Mouse (Mus musculus) gastrocnemius, postnatal 25 days (tissue): Measurements from ENCODE around the gene Pds5a. TPM values are rescaled to one million over a fixed set of nuclear protein-coding genes. Genes with fewer than 3 reads are reported as not detected.
A peak's percentile ranks its signal among the peaks of the same experiment; 100 is the strongest.
"Not testable (repeated sequence)": the region's sequence is repeated elsewhere in the genome, so short reads cannot be mapped to it uniquely, and the experiment has no call there.

Experiments
- DNase-seq: peaks from one replicate; pipeline ENCODE4 v3.0.0; 2022
- long read RNA-seq, 2 experiments: library from polyadenylated mRNA; stranded (forward); transcript quantifications; one replicate each; pipeline ENCODE4 v2.0.0; 2021
- total RNA-seq, 2 experiments: library from RNA; stranded (reverse); gene quantifications; 1 replicate in 1 of 2; 2 replicates in 1 of 2; pipeline ENCODE4 v1.2.3; 2021

Gene Pds5a
- total RNA-seq = 10 to 100 TPM; 37.6 to 41.9 TPM
- long read RNA-seq, experiment 1, full-length matches to known transcripts = 11 of 12 reads
- long read RNA-seq, experiment 1, partial matches to known transcripts = 1 of 12 reads
- long read RNA-seq, experiment 1, other reads (novel, unspliced or antisense) = 0 of 12 reads
- long read RNA-seq, experiment 2, full-length matches to known transcripts = 4 of 8 reads
- long read RNA-seq, experiment 2, partial matches to known transcripts = 2 of 8 reads
- long read RNA-seq, experiment 2, other reads (novel, unspliced or antisense) = 2 of 8 reads

- DNase-seq = peak; percentile 85
These were observed at the start of gene Pds5a for GRCm38 (mm10) chr5:65697836-65698758. Gene Pds5a, minus strand, starts transcription at chr5:65698273.

DNA sequence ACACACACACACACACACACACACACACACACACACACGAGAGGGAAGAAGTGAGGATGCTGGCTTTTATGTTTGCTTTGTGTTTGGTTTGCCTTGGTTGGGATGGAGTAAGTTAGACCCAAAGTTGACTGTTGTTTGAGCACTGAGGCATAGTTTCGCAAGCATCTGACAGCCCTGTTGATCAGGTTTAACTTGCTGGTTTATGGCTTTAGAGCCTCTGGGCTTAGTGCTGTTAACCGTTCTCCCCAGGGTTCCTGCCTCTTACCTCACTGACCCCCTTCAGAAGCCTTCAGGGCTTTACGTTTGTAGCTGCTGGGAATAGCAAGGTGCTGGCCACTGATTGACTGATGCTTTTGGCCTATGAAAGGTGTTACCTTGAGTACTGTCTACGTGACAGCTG lies 48.8 kb upstream of the Pds5a start:
- DNase-seq = no peak

DNA sequence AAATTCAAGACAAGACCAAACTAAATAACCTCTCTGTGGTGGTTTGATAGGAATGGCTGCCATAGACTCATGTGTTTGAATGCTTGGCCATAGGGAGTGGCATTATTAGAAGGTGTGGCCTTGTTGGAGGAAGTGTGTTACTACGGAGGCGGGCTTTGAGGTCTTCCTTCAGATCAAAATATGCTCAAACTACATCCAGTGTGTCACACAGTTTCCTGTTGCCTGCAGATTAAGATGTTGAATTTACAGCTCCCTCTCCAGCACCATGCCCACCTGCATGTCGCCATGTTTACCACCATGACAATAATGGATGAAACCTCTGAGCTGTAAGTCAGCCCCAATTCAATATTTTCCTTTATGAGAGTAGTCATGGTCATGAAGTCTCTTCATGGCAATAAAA lies 41.3 kb upstream of the Pds5a start:
- DNase-seq = no peak

DNA sequence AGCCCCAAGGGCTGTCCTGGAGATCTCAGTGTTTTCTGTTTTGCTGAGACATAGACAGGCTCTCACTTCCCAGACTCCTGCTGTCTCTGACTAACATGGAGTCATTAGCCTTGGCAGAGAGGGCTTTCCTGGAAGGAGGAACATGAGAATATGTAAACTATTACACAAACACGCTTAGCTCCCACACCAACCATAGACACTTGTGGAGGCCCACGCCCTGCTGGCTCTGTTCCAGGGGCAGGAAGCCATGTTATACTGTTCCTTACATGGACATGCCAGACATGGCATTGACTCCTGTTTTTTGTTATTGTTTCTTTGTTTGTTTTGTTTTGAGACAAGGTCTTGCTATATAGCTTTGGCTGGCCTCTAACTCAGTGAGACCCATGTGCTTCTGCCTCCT lies 37.5 kb upstream of the Pds5a start:
- no peak for DNase-seq

DNA sequence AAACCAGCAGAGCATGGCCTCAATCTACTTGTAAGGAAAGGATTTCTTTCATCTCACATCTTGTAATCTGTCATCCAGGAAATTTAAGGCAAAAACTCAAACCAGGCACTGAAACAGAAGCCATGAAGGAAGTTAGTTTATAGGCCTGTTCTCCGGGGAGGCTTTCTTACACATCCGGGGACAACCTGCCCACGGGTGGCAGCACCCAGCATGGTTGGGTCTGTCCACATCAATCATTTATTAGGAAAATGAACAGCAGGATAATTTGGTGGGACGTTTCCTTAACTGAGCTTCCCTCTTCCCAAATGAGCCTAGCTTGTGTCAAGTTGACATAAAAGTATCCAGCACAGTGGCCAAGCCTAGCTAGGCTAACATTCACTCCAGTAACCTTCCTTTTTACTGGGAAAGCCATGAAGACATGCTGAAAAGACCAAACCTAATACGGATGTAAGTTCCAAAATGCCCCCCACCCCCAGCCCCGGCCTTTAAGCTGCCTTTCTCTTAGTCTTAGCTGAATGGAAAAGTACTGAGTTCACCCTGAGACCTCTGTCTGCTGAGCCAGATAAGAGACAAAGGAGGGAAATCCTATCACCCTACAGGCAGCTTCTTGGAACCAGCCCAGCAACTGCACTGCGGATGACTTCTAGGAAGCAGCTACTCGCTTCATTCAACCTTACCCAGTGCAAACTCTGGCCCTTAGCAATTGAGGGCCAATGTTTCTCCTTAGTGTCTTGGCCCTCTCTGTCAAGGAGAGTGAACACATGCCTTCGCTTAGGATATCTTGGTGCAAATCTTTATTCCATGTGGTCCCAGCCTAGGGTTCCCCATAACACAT lies 33.3 kb upstream of the Pds5a start:
- DNase-seq = peak; percentile 15

DNA sequence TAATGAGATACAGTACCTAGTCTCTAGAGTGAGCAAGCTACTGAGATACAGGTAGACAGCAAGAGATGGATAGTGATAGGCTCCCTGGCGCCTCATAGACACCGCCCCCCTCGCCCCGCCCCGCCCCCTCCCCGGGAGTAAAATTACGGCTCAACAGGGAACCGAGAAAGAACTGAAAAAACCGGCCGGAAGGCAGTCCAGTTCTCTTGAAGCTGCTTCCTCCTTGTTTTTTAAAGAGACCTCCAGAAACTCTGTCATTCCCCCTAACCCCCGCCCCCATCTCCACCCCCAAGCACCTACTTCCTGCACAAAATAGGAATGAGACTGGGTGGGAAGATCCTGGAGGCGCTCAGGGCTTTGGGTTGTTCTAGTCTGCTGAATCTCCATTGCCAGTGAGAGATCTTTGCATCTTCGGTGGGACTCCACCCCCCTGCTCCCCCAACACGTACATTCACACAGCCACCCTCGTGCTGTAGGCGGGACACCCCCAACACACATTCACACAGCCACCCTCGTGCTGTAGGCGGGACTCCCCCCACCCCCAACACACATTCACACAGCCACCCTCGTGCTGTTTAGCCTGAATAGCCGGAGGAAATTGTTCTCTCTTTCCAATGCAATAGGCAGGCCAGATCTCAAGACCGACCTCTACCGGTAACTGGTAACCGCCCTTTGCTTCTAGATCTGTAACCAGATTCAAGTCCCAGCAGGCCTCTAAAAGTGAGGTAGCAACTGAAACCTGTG lies 26.4 kb upstream of the Pds5a start:
- peak; percentile 61 for DNase-seq

DNA sequence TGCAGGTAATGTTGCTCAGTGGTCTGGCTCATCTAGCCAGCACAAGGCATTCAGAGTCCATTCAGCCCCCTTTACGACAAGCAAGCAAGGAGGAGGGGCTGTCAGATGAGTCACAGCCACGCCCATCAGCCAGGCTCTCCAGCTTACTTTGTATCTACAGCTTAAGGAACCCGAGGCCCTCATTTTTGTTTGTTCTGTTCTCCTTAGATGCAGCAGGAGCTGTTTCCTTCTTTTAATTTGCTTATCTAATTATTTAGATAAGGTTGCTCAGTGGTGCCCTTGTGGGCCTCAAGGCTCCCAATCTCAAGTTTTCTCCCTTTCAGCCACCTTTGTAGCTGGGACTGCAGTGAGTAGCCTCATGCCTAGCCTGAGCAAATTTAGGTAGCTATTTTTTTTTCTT lies 20.3 kb upstream of the Pds5a start:
- DNase-seq = no peak

DNA sequence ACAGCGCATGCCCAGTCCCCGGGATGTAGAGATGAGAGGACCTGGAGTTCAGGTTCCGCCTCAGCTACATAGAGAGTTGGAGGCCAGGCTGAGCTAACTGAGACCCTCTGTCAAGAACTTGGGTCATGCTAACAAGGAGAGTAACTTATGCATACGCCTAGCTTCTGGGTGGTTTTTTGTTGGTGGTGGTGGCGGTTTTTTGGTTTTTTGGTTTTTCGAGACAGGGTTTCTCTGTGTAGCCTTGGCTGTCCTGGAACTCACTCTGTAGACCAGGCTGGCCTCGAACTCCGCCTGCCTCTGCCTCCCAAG lies 19.8 kb upstream of the Pds5a start:
- not testable (repeated sequence) for DNase-seq

DNA sequence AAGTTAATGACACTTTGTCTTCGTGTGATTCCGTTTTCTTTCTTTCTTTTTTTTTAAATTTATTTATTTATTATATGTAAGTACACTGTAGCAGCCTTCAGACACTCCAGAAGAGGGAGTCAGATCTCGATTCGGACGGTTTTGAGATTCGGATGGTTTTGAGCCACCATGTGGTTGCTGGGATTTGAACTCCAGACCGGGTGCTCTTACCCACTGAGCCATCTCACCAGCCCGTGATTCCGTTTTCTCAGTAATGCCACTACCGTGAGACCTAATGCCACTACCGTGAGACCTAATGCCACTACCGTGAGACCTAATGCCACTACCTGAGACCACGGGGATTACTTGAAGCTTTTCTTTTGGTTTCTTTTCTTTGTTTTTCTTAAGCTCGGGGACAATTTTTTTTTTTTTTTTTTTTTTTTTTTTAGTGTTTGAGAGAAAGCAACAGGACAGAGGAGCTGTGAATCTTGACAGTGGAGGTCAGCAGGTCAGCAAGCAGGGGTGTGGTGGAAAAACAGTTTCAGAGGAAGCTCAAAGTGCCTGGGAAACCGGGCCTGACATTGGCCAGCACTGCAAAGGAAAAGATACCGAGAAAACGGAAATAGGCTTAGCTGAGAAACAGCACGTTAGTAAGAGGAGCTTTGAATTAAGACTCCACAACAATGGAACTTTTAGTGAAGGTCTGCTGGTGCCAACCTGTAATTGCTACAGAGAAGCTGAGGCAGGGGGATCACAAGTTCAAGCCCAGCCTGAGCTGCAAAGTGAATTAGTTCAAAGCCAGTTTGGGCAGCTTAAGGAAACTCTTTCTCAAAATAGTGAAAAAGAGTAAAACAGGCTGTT lies 19.2 kb upstream of the Pds5a start:
- DNase-seq = no peak

- DNase-seq = no peak
These were observed 17.0 kb upstream of the Pds5a start for GRCm38 (mm10) chr5:65715084-65715483.

- no peak for DNase-seq
These were observed 13.4 kb upstream of the Pds5a start for GRCm38 (mm10) chr5:65711463-65711862.

GRCm38 (mm10) chr5:65710267-65710666 lies 12.2 kb upstream of the Pds5a start:
- no peak for DNase-seq

GRCm38 (mm10) chr5:65706979-65707378 lies 8.9 kb upstream of the Pds5a start:
- DNase-seq = no peak

DNA sequence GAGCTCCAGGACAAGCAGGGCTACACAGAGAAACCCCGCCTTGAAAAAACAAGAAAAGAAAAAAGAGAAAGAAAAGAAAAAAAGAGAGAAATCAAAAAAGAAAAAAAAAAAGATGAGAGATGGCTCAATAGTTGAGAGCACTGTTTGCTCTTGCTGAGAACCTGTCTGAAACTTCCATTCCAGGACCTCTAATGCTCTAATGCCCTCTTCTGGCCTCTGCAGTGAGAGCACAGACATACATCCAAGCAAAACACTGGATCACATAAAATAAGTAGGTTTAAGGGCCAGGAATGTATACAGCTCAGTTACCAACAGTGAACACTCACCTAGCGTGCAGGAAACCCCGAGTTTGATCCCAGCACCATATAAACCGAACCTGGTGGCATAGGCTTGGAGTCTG lies 8.1 kb upstream of the Pds5a start:
- no peak for DNase-seq

DNA sequence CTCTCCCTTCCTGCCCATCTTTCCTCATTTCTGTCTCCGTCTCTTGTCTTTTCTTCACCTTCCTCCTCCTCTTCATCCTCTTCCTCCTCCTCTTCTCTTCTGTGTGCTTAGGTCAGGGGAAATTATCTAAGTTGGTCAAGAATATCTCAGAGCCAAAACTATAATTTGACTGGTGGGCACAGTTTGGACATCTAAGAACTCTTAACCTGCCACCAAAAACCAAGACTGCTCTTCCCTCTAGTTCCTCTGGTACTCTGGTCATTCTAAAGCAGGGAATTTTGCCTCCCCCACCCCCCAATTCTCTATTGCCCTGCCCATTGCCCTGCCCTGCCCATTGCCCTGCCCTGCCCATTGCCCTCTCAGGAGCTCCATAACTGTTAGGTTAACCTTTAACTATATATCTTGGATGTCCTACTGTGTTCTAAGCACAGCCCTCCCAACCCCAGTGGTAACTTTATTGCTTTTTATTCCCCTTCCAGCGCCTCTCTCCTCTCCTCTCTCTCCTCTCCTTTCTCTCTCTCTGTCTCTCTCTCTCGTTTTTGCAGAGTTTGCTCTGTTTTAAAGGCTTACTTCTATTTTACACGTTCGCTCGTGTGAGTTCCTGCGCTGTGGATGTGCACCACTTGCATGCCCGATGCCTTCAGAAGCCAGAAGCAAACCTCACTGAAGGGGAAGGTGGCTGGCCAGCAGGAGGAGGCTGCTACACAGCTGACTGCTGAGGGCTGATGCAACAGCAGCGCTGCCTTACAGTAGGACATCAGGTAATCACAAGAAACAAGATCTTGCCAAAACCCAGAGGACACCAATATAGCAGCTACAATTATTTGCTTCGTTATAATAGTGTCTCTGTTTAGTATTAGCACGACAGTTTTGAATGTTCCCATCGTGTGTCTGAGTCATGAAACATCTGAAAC lies 6.9 kb upstream of the Pds5a start:
- no peak for DNase-seq

DNA sequence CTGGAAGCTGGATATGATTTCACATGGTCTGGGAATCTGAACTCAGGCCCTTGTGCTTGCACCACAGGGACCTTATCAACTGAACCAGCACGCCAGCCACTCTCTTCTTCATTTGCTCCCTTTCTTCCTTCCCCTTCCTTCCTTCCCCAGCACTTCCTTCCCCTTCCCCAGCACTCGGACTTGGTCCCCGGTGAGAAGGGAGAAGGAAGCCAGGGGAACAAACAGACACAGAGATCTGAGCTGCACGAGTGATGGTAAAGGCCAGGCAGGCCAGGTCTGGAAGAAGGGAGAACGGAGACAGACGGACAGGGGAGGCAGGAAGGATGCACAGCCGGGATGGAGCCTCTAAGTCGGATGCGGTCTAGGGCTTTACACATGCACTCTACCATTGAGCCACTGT lies 5.2 kb upstream of the Pds5a start:
- DNase-seq = no peak

DNA sequence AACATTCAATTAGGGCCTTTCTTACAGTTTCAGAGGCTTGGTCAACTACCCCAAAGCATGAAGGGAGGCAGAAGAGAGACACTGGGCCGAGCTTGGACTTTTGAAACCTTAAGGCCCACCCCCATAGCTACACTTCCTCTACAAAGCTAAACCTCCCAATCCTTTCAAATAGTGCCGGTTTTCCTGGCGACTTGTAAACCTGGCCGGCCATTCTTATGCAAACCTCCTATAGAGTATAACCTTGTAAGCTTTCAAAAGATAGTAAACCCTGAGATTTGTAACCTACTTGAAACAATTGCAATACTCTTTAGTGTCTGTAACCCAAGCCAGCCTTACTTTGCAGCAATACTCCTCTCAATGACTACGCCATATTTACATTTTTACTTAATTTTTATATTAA lies 2.0 kb upstream of the Pds5a start:
- no peak for DNase-seq

DNA sequence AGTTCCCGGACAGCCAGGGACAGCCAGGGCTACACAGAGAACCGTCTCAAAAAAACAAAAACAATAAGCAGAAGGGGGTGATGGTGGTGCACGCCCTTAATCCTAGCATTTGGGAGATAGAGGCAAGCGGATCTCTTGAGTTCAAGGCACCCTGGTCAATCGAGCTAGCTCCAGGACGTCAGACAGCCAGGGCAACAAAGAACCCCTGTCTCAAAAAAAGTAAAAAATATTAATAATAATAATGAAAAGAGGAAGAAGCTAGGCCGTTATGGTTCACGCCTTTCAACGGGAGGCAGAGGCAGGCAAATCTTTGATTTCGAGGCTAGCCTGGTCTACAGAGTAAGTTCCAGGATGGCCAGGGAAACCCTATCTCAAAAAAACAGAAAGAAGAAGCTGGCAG lies 1.1 kb upstream of the Pds5a start:
- no peak for DNase-seq

- no peak for DNase-seq
These were observed 675 bp upstream of the Pds5a start for GRCm38 (mm10) chr5:65698759-65699136.

DNA sequence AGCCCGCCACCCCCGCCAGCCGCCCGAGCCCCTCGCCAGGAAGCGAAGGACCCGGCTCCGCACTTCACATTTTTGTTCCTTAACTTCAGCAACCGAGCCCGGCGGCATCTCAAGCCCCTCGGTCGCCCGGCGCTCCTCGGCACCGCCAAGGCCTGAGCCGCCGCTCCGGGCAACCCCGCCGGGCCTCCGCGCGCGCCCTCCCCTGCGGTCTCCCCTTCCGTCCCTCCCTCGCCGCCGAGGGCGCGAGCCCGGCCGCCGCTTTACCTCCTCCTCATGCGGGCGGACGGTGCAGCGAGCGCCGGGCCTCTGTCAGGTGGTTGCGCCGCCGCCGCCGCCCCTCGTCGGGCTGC lies 612 bp downstream of the Pds5a start:
- no peak for DNase-seq
